Mouse (Mus musculus) cerebellum, adult 18-20 months (tissue): Measurements from ENCODE around the gene Rnf144b.
A peak's percentile ranks its signal among the peaks of the same experiment; 100 is the strongest.

Source experiments
- DNase-seq, 2 experiments: peaks; one replicate each; pipeline ENCODE4 v3.0.0; 2021

Rnf144b gene

GRCm38 (mm10) chr13:47125595-47125994 is 3.1 kb downstream of the Rnf144b start:
- DNase-seq = no peak

DNA sequence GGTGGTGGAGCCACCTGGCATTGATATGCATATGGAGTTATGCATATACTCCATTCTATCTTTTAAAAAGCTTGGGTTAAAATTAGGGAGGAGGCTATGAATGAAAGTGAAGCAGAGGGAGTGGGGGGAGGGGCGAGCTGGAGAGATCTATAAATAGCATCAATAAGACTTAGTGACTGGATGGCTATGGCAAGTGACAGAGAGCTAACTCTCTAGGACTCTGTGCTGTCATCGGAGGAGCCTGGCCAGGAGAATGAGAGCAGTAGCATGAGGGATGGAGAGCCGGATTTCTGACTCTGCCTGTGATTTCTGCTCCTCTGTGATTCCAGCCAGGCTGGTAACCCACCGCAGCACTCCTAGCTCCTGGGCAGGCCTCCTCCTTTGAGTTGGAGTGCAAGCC is 6.6 kb downstream of the Rnf144b start:
- DNase-seq = no peak

GRCm38 (mm10) chr13:47133058-47133457 is 10.6 kb downstream of the Rnf144b start:
- no peak for DNase-seq

- no peak for DNase-seq
Measured at GRCm38 (mm10) chr13:47134836-47135235, 12.4 kb downstream of the Rnf144b start.

GRCm38 (mm10) chr13:47135741-47136140 is 13.3 kb downstream of the Rnf144b start:
- DNase-seq = no peak

DNA sequence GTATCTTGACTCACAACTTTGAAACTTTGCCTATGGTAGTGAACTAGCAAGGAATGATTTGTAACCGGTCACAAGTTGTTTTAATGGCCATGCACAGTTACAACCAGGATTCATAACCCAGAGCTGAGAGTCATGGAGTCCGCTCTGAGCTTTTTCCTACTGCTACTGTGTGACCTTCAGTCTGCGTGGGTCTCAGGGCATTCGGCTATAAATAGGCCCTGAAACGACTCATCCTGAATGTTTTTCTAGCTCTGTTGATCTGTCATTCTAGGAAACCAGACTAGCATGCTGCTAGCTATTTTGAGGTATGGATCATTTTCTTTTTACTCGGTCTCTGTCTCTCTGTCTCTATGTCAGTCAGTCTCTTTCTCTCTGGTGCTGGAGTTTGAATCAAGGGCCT is 20.3 kb downstream of the Rnf144b start:
- no peak for DNase-seq

- DNase-seq = no peak
Measured at GRCm38 (mm10) chr13:47145939-47146338, 23.5 kb downstream of the Rnf144b start.

GRCm38 (mm10) chr13:47146388-47146787 is 23.9 kb downstream of the Rnf144b start:
- DNase-seq = no peak

DNA sequence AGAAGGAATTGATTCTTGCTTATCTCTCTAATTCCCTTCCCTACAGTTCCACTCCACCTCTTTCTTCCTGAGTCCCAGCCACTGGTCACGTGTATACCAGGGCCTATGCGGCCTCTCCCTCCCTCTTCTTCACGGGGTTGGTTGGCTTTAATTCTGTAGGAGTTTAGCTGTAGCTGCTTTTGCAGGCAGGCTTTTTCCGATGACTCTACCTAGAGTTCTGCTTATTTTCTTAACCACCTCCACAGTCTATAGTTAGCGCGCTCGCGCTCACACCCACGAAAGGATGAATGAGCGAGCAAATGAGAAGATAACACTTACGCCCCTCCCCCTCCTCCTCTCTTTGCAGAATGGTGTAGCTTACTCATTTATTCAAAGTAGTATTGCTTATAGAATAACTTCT is 26.1 kb downstream of the Rnf144b start:
- DNase-seq = no peak

DNA sequence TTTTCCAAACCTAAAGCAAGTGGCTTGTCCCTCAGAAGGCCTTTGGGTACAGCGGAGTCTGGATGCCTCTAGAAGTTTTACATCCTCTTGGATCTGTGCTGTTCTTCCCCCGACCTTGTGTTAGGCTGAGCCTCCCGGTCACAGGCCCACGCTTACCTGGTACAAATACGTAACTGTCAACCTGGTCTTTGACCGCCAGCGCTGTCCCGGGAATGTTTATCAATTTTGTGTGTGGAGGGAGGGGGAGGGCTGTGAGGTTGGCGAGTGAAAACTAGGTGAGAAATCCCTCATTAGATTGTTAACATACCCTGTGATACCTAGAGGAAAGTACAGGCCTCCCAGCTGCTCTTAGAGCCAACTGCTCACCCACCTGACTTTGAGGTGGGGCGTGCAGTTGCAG is 27.5 kb downstream of the Rnf144b start:
- no peak for DNase-seq

GRCm38 (mm10) chr13:47151060-47151459 is 28.6 kb downstream of the Rnf144b start:
- no peak for DNase-seq

DNA sequence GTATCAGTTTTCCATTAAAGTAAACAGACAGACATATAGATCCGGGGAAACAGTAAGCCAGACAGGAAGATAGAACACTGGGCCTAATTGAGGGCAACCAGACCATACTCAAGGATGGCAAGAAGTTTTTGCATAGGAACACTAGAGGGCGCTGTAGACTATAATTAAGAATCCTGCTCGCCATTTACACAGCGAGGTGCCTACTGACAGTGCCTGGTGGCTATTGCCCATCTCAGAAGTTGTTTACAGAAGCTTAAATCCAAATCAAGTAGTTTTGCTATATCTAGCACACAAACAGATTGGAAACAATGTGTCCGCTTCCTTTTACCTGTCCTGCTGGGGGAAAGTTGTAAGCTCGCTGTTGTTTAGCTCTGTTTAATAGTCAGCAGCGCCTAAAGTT is 29.9 kb downstream of the Rnf144b start:
- peak; percentile 48 to 54 for DNase-seq

GRCm38 (mm10) chr13:47153206-47153605 is 30.8 kb downstream of the Rnf144b start:
- DNase-seq = no peak

DNA sequence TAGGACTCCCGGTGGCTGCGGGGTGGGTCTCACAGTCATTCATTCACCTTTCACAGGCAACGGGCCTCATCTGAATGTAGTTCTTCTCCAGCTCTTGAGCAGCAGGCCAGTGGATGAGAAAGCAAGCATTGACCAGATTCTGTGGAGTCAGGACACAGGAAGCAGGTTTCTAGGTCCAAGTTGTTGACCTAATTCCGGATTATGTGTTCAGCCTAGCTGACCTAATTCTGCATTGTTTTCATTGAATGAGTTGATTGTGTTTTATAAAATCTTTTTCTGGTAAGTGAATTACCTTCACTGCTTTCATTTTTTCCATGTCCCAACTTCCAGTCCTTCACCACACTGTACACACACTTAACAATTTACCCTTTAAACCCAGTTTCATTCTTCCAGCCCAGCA is 32.4 kb downstream of the Rnf144b start:
- DNase-seq = no peak

GRCm38 (mm10) chr13:47156841-47157240 is 34.4 kb downstream of the Rnf144b start:
- DNase-seq = no peak

DNA sequence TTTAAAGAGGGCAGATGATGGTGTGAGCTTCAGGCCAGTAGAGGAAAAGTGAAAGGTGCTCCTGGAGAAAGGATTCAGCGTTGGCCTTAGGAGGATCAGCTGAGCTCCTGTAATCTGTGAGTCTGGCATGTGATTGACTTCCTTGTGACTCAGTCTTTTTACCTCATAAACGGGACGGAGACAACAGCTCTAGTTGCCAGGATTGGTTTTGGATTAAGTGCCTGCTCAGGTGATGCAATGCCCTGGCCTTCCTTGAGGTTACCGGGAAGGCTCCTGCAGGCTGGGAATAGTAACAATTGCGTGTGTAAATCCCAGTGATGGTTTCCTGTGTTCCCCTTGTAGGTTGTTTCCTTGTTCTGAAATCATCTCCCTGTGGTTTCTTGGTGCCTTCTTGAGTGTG is 39.5 kb downstream of the Rnf144b start:
- no peak for DNase-seq

- no peak for DNase-seq
Measured at GRCm38 (mm10) chr13:47164732-47165131, 42.3 kb downstream of the Rnf144b start.

DNA sequence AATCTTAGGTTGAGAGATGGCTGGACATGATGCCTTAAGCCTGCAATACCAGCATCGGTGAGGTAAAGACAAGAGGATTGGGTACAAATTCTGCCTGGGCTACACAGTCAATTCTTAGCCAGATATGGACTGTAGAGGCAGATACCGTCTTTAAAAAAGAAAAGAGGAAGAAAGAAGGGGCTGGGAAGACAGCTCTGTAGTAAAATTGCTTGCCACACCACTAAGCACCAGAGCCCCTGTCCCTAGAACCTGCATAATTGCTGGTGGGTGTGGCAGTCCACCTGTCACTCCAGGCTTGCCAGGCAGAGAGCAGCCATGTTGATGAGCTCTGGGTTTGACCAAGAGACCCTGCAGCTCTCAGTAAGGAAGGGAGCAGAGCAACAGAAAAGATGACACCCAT is 42.8 kb downstream of the Rnf144b start:
- DNase-seq = no peak

- no peak for DNase-seq
Measured at GRCm38 (mm10) chr13:47168484-47168883, 46.0 kb downstream of the Rnf144b start.

DNA sequence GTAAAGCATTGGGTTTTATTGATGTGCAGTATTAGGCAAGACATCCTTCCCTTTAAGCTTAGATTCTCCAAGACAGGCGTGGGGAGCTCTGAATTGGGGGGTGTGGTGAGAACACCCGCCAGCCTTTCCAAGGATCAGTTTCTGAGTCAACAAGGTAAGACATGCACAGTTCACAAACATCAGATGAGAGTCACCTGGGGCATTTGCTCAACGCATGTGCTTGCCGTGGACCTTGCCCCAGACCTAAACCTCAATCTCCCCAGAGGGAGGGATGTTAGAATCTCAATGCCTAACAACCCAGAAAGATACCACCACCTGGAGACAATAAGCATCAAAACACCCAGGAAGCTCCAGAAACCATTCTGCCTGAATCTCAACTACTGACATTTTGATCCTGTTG is 47.6 kb downstream of the Rnf144b start:
- DNase-seq = no peak

GRCm38 (mm10) chr13:47170811-47171555 is 48.5 kb downstream of the Rnf144b start:
- no peak for DNase-seq

- DNase-seq = no peak
Measured at GRCm38 (mm10) chr13:47172891-47173290, 50.4 kb downstream of the Rnf144b start.

GRCm38 (mm10) chr13:47178182-47178581 is 55.7 kb downstream of the Rnf144b start:
- DNase-seq = no peak

- DNase-seq = no peak
Measured at GRCm38 (mm10) chr13:47180776-47181175, 58.3 kb downstream of the Rnf144b start.

- no peak for DNase-seq
Measured at GRCm38 (mm10) chr13:47182366-47182765, 59.9 kb downstream of the Rnf144b start.
